Mouse (Mus musculus): ENCODE data around the gene Six2.

Gene Six2

GRCm38 (mm10) chr17:85661521-85661920 is 26.6 kb downstream of the Six2 start:
- DNase-seq (ENCODE audit: low spot score): no peak

GRCm38 (mm10) chr17:85660016-85660415 is 28.1 kb downstream of the Six2 start:
- DNase-seq (ENCODE audit: low spot score): no peak

GRCm38 (mm10) chr17:85645718-85646665 is 42.1 kb downstream of the Six2 start:
- DNase-seq (ENCODE audit: low spot score): no peak

- no peak for DNase-seq (ENCODE audit: low spot score)
Observed at GRCm38 (mm10) chr17:85645312-85645711, 42.8 kb downstream of the Six2 start.

GRCm38 (mm10) chr17:85637876-85638275 is 50.2 kb downstream of the Six2 start:
- DNase-seq (ENCODE audit: low spot score): no peak
